Mouse (Mus musculus) kidney, adult 2 months (tissue): ENCODE measurements around the gene Cox7a2l. TPM values are rescaled to one million over a fixed set of nuclear protein-coding genes. Genes with fewer than 3 reads are reported as not detected.

Experiments used
- DNase-seq: peaks from one replicate; pipeline ENCODE4 v3.0.0; 2021
- H3K27ac ChIP-seq: fragments of 200-500 bp; 2 replicates; pipeline ENCODE4 v1.5.1; 2012; ENCODE audit warnings: low read depth, low read length, control low read depth, inconsistent platforms; ENCODE audit not compliant: insufficient read depth
- H3K27me3 ChIP-seq: fragments of 200-500 bp; replicated peaks from 2 replicates; pipeline ENCODE4 v1.6.1; 2012; ENCODE audit warnings: mild to moderate bottlenecking, moderate library complexity, low read length, inconsistent platforms; ENCODE audit not compliant: control insufficient read depth, insufficient read depth
- H3K36me3 ChIP-seq: fragments of 200-500 bp; 2 replicates; pipeline ENCODE4 v1.6.1; 2012; ENCODE audit warnings: mild to moderate bottlenecking, moderate library complexity, low read length, inconsistent platforms; ENCODE audit not compliant: control insufficient read depth, insufficient read depth
- H3K4me1 ChIP-seq: fragments of 200-500 bp; 2 replicates; pipeline ENCODE4 v1.6.1; 2011; ENCODE audit warnings: low read length; ENCODE audit not compliant: control insufficient read depth, insufficient read depth
- H3K4me3 ChIP-seq: fragments of 200-500 bp; 2 replicates; pipeline ENCODE4 v1.5.1; 2011; ENCODE audit warnings: mild to moderate bottlenecking, low read depth, low read length, control low read depth; ENCODE audit not compliant: insufficient read depth
- CTCF ChIP-seq: fragments of 200-500 bp; conservative IDR thresholded peaks from 2 replicates; pipeline ENCODE4 v1.5.1; 2011; ENCODE audit warnings: low read depth, mild to moderate bottlenecking, control low read depth, low read length, moderate library complexity, mixed read lengths; ENCODE audit not compliant: insufficient read depth, insufficient read length
- POLR2A ChIP-seq: fragments of 200-500 bp; IDR thresholded peaks from one replicate; pipeline ENCODE4 v1.6.1; 2011; ENCODE audit warnings: low read depth, low read length, control low read depth
- WGBS: fragments of 180-500 bp; shearing (Covaris S2); methylation state at CpG from one replicate; pipeline ENCODE4 v1.1.7; 2018; 5-methylcytosine and 5-hydroxymethylcytosine counted together
- polyA plus RNA-seq: library from polyadenylated mRNA; depleted of rRNA; stranded (reverse); fragments of >200 nt; gene quantifications from 2 replicates; pipeline ENCODE4 v1.2.3, GENCODE M21; 2012

Gene Cox7a2l
- polyA plus RNA-seq, 1 experiment, result 201 TPM

DNA sequence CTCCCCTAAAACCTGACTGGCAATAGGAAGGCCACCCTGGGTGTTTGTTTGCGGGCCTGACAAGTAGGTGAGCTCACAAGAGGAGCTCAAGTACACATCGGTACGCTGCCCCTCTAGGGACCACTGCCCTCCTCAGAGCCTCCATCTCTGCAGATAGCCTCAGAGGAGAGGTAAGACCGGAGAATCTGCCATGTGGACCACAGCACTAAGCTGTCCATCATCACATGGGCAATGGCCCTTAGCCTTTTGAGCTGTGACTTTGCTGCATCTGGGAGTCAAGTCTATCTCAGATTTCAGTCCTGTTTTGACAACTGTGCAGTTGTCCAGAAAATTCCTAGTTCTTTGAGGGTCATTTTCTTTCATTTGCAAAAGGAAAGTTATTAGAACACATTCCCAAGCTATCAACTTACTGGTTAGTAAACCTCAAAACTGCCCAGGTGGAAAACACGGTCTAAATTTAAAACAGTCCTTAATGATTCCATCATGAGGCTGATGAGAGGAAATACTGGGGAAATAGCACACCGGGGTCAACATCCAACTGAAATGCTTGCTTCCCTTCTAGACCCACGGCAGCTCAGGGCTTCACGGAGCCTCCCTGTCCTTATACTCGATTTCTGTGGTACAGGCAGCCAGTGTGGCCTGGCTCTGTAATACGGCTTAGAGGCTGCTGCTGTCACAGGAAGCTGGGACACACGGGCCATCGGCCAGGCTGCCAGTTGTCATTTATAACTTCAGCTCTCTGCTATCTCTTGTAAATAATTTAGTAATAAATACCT lies 22.3 kb upstream of the Cox7a2l start:
- Histone ChIP-seq H3K27me3 (no peaks in the 10 kb centered on the region), H3K4me3 (no peak overlapping the region), H3K4me1 (peaks cover 3% of the 10 kb centered on the region; the same call in 1 of the 2 replicates), H3K27ac (0 out of 2 replicates have a peak overlapping the region, but pooled peaks have one; percentile 20), H3K36me3 (no peaks in the 10 kb centered on the region)
- DNase-seq, result no peak
- WGBS, result 36% methylated on average over 12 of the region's 12 CpGs
- TF ChIP-seq POLR2A, result no peak
- TF ChIP-seq CTCF, result no peak

DNA sequence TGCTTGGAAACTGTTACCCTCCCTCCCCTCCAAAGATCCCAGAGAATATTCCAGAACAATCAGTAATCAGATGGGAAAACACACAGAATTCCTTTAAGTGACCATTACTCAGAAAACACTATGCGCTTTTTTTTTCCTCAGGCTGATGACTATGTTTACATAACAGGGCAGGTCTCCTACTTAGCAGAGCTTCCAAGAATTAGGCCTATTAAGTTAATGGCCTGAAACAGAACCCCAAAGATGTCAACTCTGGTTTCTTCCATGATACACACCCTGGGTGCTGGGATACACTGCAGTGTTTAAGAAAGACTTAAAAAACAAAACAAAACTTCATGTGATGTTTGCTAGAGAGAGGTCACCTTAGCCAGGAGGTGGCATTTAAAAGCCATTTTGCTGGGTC lies 21.6 kb upstream of the Cox7a2l start:
- Histone ChIP-seq H3K4me1 (peaks cover 3% of the 10 kb centered on the region; the same call in 1 of the 2 replicates), H3K4me3 (no peak overlapping the region), H3K27me3 (no peaks in the 10 kb centered on the region), H3K36me3 (no peaks in the 10 kb centered on the region), H3K27ac (no peak overlapping the region)
- WGBS, result 40% methylated on average over 1 of the region's 1 CpGs
- peak; percentile 28 for DNase-seq
- no peak for TF ChIP-seq CTCF
- TF ChIP-seq POLR2A, result no peak

DNA sequence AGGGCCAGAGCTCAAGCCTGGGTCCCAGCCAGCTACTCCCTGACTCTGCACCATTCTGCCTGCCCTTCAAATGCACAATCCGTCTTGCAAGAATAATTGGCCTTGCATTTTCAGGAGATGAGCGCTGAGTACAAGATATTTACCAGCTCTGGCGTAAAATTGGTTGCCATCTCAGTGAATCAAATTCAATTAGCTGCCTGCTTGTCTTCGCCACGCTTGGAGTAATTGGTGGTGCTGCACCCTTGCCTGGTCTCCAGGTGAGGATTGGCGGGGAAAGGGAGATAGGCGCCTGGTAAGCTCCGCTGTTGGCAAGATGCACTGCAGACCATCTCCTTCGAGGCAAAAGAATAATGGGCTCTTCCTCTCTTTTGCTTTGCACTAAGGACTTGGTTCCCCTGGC lies 21.0 kb upstream of the Cox7a2l start:
- no peak for TF ChIP-seq POLR2A
- no peak for TF ChIP-seq CTCF
- no peaks in the 10 kb centered on the region for H3K36me3 ChIP-seq
- DNase-seq, result no peak
- whole genome bisulfite sequencing, result 60% methylated on average over 9 of the region's 9 CpGs
- H3K27ac ChIP-seq, result no peak overlapping the region
- H3K4me3 ChIP-seq, result no peak overlapping the region
- H3K4me1 ChIP-seq, result peaks cover 3% of the 10 kb centered on the region; the same call in 1 of the 2 replicates
- no peaks in the 10 kb centered on the region for H3K27me3 ChIP-seq

DNA sequence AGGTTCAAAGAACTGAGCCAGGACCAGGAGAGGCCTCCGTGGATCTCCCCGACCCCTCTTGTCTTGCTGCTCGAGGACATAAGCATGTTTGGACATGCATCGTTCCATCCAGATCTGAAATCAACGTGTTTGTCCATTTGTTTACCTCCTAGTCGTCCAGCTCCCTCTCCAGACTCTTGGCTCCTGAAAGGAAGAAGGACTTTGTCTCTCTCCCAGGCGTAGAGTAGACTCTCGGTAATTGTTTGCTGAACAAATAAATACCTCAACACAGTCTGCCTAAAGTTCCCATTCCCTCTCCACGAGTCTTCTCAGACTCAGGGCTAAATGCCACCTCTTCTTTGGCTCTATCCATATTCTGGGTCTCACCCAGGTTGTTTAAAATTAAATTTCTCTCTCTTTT lies 16.0 kb upstream of the Cox7a2l start:
- no peak overlapping the region for H3K27ac ChIP-seq
- TF ChIP-seq POLR2A (no peak), CTCF (no peak)
- WGBS, result 73% methylated on average over 9 of the region's 9 CpGs
- no peaks in the 10 kb centered on the region for H3K27me3 ChIP-seq
- no peak overlapping the region for H3K4me3 ChIP-seq
- peaks cover under 1% of the 10 kb centered on the region; the same call in 1 of the 2 replicates for H3K4me1 ChIP-seq
- DNase-seq, result no peak
- no peaks in the 10 kb centered on the region for H3K36me3 ChIP-seq

DNA sequence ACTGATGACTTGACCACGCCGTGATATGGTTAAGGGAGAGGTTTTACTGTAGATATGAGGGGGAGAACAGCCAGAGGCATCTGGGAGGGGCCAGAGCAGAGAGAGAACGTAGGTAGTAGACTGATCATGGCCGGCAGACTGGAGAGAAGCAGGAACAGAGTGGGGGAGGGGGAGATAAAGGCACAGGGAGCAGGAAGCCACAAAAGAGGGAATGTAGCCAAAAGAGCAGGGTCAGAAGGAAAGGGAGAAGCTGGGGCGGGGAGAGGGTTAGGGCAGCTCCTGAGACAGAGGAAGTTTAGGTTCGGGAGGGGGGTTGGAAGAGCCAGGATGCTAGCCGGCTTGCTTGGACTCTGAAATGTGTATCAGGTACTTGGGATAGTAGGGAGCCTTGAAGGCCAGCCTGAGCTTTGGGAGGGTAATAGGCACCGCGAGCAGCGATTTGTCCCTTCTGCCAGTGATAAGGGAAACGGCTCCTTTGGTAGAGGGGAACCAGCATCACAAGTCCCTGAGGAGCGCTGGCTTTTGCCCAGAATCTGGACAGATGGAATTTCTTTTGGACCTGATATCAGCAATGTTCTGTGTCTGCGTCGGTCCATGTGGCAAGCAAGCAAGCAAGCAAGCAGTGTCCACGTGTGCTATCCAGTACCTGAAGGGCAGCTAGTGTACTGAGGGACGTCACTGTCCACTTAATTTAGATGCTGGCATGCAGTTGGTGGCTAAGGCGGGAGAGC lies 10.7 kb upstream of the Cox7a2l start:
- TF ChIP-seq POLR2A (no peak), CTCF (no peak)
- peaks cover 16% of the 10 kb centered on the region for H3K4me1 ChIP-seq
- H3K27me3 ChIP-seq, result no peaks in the 10 kb centered on the region
- H3K36me3 ChIP-seq, result no peaks in the 10 kb centered on the region
- DNase-seq, result peak; percentile 66
- 22% methylated on average over 17 of the region's 17 CpGs for WGBS
- peak overlapping the region; percentile 60 for H3K27ac ChIP-seq
- peak overlapping the region; percentile 25 for H3K4me3 ChIP-seq

DNA sequence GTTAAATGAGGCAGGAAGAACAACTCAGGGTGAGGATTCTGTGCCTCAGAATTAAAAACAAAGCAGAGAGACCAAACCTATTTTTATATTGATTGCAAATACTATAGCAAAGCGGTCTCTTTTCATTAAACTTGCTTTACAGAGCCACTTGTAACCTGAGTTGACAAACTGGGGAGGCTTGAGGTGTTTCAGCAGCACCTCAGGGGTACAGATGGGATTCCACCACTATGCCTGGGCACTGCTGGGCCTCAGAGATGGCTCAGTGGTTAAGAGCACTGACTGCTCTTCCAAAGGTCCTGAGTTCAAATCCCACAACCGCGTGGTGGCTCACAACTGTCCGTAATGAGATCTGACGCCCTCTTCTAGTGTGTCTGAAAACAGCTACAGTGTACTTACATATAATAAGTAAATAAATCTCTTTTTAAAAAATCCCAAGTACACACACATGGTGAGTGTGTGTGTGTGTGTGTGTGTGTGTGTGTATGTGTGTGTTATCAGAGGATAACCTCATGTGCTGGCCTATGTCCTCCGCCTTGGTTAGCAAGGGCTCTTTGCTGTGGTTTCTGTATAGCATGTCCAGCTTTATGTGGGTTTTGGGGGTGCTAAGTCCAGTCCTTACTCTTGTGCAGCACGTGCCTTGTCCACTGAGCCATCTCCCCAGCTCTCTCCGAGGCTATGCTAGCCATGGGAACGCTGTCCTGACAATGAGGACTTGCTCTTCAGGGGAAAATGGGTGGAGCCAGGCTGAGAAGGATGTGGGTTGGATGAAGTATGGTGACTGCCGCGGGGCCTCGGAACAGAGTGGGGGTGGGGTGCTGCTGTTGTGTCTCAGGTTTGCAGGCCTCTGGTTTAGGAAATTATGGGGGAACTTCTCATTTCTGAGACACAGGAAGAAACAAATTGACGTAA lies 9.7 kb upstream of the Cox7a2l start:
- Histone ChIP-seq H3K36me3 (no peaks in the 10 kb centered on the region), H3K4me3 (no peak overlapping the region), H3K27me3 (no peaks in the 10 kb centered on the region), H3K4me1 (peaks cover 16% of the 10 kb centered on the region), H3K27ac (peak overlapping the region; percentile 60)
- DNase-seq, result peak; percentile 57
- TF ChIP-seq POLR2A (no peak), CTCF (no peak)
- 47% methylated on average over 13 of the region's 13 CpGs for WGBS
